Mouse (Mus musculus): ENCODE measurements around the gene Prokr2. TPM values are rescaled to one million over a fixed set of nuclear protein-coding genes. Genes with fewer than 3 reads are reported as not detected.
"Not testable (repeated sequence)": the region's sequence is repeated elsewhere in the genome, so short reads cannot be mapped to it uniquely, and the experiment has no call there.

Prokr2 gene
- total RNA-seq, 2 experiments from 2014 or later: 6.6 to 7.4 TPM

DNA sequence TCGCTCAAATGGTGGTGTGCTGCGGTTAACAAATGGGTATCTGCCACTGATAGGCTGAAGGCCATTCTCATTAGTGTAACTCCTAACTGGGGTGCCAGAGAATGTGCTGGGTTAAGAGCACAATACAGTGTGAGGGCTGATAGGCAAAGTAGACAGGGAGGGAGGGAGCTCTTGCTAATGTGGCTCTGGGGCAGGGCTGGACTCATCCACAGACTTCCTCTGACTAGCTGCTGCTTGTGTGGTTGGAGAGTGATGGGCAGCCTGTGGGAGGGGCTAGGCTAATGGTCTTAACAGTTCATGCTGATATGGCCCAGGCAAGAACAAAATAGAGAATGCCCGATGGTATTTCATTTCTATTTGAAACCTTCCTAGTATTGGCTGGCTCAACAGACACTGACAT, 44.0 kb downstream of the Prokr2 start:
- DNase-seq (ENCODE audit: low spot score in 2 of 2): no peak

DNA sequence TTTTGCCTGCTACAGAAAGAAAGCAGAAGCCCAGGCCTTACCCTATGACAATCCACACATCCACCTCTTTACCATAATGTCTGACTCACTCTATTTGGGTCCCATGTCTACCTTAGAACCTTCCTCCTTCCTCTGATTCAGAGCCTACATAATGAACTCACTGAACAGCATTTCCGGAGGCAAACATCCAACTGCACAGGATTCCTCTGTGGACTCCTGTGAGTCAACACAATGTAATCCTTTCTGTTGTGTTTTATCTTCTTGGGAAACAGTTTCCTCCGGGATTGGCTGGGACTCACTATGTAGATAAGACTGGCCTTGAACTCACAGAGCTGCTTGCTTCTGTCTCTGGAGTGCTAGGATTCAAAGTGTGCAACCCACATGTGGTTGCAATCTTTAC, 44.9 kb downstream of the Prokr2 start:
- no peak for DNase-seq (ENCODE audit: low spot score in 2 of 2)

DNA sequence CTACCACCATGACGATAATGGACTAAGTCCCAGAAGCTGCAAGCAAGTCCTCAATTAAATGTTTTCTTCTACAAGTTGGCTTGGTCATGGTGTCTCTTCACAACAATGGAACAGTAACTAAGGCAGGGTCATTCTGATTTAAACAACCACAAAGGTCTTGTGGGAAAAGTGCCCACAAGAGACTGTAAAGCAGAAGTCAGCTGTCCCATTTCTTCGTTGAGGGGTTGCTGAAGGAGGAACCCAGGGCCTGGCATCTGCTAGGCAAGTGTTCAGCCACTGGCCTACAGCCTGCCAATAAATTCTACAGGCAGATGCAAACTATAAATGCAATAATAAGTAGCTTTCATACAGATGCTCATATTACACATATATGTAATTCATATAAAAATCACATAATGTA, 48.0 kb downstream of the Prokr2 start:
- no peak for DNase-seq (ENCODE audit: low spot score in 2 of 2)

DNA sequence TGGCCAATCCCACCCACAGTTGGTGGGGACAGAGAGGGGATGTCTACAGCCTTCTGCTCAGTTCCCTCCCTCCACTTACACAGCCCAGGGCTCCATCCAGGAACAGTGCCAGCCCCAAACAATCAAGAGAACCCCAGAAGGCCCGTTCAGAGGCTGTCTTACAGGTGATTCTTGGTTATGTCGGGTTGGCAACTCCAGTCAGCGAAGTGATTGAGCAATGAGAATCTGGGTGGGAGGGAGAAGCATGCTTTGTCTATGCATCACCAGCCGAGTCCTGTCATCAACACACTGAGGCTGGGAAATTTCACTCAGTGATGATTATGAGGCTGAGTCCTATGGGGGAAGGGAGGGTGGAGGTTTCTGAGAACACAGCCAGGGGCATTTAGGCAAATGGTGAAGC, 61.7 kb downstream of the Prokr2 start:
- DNase-seq (ENCODE audit: low spot score in 2 of 2): no peak

DNA sequence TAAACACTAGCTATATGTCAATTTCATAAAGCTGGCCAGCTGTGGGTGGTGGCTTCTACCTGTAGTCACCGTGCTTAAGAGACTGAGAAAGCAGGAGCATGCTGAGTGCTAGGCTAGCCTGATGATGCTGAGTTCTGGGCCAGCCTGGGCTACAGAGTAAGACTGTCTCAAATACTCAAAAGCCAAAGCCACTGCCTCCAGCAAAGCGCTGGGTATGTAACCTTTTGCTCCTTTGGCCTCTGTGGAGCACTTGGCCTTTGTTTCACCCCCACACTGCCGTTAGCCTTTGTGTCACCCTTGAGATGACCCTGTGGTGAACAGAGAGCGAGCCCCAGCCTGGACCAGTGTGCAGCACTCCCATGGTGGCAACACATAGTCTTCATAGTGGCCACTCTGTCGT, 64.7 kb downstream of the Prokr2 start:
- DNase-seq (ENCODE audit: low spot score in 2 of 2): no peak

DNA sequence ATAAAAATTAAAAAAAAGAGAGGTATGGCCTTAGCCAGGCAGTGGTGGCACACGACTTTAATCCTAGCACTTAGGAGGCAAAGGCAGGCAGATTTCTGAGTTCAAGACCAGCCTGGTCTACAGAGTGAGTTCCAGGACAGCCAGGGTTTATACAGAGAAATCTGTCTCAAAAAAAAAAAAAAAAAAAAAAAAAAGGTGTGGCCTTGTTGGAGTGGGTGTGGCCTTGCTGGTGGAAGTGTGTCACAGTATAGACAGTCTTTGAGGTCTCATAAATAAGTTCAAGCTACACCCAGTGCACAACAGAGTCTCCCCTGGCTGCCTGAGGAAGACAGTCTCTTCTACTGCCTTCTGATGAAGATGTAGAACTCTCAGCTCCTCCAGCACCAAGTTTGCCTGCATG, 68.1 kb downstream of the Prokr2 start:
- DNase-seq (ENCODE audit: low spot score in 2 of 2): no peak

DNA sequence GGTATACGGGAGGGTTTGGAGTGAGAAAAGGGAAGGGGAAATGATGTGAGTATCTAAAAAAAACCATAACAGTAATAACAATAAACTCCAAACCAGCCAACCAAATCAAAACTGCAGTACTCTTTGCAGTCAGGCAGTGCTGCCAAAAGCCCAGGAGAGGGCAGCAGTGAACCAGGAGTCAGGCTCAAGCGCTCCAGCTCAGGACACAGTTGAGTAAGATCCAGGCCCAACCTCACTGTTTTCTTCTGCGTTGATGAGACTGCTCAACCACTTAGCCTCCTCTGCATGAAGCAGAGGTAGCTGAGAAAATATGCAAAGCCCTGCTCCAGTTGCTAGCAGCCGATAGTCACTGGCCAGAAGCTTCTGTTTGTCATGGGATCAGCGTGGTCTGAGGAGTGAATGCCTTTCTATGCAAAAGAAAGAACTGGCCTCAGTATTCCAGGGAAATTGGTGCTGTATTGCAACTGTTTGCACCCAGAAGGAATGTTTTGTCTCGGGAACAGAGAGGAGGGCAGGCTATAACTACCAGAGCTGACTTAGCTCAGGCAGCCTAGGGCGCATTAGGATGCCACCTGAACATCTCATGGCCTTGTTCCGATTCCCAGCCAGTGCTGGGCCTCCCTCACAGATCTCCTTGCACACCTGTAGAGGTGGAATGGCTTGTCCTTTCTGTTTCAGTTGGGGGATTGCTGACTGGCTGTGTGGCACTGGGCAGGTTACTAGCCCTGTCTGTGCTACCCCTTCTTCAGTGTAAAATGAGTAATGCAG, 69.0 kb downstream of the Prokr2 start:
- peak; percentile 71 to 83 for DNase-seq (ENCODE audit: low spot score in 2 of 2)

DNA sequence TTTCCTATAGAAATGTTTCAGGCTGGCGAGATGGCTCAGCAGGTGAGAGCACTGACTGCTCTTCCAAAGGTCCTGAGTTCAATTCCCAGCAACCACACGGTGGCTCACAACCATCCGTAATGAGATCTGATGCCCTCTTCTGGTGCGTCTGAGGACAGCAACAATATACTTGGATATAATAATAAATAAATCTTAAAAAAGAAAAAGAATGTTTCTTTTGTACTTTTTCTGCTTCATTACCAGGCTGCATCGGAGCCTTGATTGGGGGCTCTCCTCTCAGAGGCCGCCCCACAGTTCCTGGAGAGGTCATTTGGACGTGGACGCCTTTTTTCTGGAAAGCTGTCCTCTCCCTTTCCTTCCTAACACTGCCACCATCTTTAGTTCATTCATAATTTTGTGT, 71.2 kb downstream of the Prokr2 start:
- DNase-seq (ENCODE audit: low spot score in 2 of 2): not testable (repeated sequence)

DNA sequence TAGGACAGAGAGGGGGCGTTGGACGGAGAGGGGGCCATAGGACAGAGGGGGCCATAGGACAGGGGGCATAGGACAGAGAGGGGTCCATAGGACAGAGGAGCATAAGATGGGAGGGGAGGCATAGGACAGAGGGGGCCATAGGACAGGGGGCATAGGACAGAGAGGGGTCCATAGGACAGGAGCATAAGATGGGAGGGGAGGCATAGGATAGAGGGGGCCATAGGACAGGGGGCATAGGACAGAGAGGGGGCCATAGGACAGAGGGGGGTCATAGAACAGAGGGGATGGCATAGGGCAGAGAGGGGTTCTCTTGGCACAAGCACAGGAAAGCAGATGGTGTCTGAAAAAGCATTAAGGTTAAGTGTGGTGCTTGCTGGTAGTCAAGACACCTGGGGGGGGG, 71.7 kb downstream of the Prokr2 start:
- DNase-seq (ENCODE audit: low spot score in 2 of 2): no peak

DNA sequence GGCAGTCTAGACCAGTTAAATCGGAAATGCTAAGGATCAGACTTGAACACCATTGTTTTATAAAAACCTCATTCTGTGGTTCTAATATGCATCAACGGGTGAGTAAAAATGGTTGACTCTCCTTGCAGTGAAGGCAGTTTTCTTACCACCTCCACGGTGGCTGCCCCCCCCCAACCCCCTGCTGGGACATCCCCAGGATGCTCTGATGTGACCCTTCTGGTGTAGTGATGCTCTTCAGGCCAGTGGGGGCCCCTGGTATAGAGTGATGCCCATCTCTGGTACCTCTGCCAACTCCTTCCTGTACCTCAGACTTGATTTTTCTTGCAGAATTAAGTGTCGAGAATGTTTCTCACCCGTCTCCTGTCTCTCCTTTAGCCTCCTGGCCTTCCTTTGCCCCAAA, 72.6 kb downstream of the Prokr2 start:
- no peak for DNase-seq (ENCODE audit: low spot score in 2 of 2)

DNA sequence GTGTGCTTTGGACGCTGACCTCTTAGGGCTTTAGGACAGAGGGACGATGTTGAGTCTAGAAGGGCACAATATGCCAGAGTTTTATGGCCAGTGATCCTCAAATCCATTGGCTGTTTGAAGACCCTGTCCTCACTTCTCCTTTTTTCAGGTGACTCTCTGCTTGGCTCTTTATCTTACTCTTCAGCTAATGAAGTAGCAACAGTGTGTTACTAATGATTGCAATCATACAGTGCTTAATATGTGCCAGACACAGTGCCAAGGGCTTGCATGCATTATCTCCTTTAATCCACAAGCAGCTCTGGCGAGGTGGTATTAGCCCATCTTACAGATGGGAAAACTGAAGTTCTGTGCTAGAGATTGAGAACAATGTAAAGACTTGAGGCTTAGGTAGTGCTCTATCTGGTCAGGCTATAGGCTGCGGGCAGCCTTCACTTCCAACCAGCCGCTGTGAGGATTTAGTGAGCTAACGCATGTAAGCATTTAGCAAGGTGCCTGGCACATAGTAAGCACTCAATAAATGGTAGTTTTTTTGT, 75.8 kb downstream of the Prokr2 start:
- no peak for DNase-seq (ENCODE audit: low spot score in 2 of 2)

DNA sequence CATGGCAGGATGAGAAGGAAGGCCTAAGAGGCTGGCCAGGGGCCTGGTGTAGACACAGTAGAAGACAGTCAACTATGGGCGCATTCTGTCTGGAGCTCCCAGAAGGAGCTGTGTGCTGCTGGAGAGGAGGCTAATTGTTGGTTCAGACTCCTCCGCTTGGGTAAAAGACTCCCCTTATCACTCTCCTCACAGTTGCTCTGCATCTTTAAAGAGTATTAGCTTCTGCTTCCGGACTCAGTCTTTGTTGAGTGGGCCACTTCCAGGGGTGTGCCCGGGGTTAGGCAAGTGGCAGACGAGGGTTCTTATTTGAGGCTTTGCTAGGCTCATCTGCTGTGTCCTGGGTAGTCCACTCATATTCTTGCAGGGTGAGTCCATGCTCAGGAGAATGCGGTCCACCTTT, 76.4 kb downstream of the Prokr2 start:
- no peak for DNase-seq (ENCODE audit: low spot score in 2 of 2)

DNA sequence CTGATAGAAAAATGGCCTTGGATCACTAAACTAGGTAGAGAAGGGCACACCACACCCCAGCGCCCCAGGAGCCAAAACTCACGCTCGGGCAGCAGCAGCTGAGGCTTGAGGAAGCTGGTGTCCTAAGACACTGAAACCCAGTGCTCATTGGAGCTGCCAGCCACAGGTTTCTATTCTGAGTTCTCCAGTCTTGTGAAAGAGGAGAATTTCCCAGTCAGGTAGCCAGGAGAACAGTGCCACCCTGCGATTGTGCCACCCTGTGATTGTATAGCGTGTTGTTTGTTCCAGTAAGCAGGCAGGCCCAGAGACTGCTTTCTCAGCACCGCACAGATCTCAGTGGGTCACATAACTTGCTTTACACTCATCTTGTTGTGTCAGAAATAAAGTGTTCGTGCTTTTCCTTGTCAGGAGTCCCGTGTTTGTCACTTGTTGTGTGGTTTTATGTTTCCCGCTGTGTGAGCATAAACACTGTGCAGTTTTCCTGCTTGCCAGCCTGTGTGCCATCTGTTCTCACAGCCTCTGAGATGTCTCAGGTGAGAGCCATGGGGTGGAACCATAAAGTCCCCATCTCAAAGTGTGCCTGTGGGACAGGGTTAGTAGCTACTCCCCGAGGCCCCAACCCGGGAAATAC, 77.9 kb downstream of the Prokr2 start:
- no peak for DNase-seq (ENCODE audit: low spot score in 2 of 2)

DNA sequence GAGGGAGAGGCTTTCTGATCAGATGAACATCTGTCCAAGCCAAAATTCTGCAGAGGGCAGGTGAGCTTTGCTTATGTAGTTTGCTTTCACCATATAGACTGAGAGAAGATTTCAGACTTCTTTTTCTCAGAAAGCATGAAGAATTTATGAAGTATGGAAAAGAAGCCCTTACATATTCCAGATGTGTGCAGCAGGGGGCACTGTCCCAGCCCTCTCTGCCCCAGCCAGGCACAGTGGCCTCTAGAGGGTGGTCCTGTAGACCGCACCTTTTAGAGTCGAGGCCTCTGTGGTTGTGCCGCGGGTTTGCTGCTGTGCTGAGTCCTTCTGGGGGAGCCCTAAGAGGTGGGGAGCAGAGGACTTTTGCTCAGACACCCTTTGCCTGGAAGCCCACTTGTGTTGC, 79.3 kb downstream of the Prokr2 start:
- no peak for DNase-seq (ENCODE audit: low spot score in 2 of 2)

DNA sequence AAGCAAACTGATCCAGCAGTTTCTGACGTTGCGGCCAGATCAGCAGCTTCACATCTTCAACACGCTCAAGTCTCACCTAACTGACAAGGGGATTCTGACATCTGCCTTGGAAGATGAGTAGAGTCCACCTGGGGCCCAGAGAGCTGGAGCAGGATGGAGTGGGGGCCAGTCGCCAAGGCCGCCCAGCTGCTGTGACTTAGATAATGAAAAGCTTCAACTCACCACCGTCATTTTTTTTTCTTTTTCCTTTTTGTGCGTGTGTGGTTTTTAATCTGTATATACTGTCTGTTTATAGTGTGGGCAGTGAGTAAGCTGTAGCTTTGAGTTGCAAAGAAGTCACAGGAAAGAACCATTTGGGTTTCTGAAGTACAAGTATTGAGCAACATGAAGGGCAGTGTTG, 80.1 kb downstream of the Prokr2 start:
- DNase-seq (ENCODE audit: low spot score in 2 of 2): no peak

DNA sequence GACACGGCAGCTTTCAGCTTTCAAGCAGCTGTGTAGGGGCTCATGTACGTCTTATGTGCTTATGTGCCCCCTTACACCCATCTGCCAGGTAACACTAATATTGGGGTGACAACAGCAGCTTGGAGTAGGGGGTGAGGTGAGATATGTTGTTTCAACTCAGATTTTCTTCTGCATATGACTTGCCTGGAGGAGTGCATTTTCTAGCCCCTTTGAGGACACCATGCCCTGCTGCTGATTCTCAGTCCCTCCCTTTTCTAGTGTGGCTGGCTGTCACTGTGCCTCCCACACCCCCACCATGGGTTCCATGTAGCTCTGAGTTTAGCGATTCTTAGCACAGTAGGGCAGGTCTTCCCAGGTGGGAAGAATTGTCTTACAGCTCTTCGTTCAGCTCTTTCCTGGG, 83.8 kb downstream of the Prokr2 start:
- DNase-seq (ENCODE audit: low spot score in 2 of 2): no peak

DNA sequence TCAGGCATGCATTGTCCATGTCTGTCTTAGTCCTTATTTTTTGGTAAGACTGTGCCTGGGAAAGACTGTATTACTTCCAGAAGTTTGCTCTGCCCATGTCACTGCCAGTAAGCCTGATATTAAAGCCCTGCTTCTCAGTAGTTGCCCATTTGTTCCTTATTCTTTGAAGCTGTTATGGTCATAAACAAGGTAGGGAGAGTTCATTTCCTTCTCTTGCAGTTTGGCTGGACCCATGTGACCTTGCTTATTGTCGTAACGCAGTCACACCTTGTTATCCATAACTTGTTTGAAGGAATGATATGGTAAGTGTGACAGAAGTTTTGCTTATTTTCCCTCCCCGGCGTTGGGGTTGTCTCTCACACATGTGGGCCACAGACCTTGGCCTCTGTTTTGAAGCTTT, 87.0 kb downstream of the Prokr2 start:
- no peak for DNase-seq (ENCODE audit: low spot score in 2 of 2)

DNA sequence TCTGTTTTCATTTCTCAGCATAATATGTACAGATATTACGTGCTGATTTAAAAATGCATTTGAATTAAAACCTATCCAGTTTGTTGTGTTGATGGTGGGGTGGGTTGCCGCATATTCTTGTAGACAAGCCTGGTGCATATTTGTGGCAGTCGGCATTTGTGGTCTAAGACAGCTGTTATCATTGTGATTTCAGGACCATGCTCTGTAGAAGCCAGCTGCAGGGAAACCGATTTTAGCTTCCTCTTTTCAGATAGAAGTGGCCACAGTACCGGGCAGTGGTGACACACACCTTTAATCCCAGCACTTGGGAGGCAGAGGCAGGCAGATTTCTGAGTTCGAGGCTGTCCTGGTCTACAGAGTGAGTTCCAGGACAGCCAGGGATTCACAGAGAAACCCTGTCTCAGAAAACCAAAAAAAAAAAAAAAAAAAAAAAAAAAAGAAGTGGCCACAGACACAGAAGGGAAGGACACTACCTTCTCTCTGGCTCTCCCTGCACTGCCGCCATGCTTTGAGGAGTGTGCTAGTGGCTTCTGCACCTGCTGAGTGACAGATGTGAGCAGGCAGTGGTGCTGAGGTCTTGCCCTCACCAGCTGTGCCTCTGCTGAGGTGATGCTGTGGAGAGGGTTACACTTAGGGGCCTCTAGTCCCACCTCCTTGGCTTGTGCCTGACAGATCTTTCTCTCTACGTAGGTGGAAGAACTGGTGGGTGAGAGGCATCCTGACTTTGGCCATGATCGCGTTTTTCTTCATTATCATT, 91.4 kb downstream of the Prokr2 start:
- no peak for DNase-seq (ENCODE audit: low spot score in 2 of 2)

DNA sequence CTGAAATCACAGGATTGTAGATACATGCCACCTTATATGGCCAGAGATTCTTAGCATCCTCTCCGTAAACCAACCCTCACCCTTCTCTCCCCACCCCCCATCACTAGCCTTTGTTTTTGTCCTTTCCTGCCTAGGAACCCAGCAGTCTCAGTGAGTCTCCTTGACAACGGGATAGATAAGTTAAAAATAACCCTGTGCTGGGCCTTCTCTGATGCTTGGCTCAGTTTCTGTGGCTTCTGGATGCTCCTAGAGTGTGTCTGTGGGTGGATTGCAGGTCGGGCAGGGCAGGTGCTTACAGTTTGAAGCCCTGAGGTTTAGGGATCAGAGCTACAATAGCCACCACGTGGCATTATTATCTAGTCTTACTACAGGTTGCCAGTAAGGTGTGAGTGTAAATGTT, 93.2 kb downstream of the Prokr2 start:
- DNase-seq (ENCODE audit: low spot score in 2 of 2): peak in 1 of 2 experiments; percentile 42

DNA sequence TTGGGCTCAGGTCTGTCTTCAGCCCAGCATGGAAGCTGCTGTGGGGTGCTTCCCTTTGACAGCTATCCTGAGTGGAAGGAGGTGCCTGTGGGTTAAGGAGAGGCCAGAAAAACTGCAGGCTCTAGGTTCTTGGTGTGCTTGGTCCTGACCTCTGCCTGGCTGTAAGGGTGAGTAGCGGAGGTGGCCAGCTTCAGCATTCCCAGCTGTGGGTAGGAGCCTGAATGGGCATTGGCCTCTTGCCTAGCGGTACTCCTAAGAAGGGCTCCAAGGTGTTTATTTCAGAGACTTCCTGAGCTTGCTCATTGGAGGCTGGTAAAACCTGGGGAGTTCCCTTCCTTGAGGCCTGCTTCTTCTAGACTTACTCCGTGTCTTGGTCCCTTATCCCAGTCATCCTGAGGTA, 94.0 kb downstream of the Prokr2 start:
- peak in 1 of 2 experiments; percentile 26 for DNase-seq (ENCODE audit: low spot score in 2 of 2)

DNA sequence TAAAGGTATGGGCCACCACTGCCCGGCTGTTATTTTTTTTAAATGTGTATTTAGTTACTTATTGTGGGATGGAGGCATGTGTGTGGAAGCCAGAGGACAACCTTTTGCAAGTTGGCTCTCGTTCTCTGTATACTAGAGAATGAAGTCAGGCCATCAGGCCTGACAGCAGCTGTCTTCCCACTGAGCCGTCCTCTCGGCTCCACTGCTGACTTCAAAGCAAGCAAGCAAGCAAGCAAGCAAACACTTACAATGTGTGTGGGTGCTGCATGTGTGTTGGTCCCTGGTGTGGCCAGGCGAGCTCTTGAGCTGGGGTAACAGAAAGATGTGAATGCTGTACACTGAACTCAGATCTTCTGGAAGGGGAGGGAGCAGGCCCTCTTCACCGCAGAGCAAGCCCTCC, 94.4 kb downstream of the Prokr2 start:
- DNase-seq (ENCODE audit: low spot score in 2 of 2): no peak

DNA sequence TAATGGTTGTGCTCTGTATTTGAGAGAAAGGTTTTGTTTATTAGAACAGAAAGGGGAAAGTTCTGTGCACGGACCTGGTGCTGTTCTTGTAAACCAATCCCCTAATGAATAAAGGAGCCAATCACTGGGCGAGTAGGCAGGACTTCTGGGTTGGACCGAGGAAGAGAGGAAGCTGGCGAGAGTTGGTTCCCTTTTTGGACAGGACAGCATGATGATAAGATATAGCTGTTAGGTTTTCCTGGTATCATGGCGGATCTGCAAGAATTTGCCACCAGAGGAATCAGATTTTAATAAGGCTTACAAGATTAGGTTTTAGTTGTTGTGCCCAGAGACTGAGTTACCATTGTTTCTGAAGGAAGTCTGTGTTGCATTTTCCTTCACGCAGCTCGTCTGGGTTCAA, 96.0 kb downstream of the Prokr2 start:
- not testable (repeated sequence) for DNase-seq (ENCODE audit: low spot score in 2 of 2)
